Mouse (Mus musculus) lung, embryonic 14.5 days (tissue): ENCODE measurements around the gene Asap2. TPM values are rescaled to one million over a fixed set of nuclear protein-coding genes. Genes with fewer than 3 reads are reported as not detected.
"Not testable (repeated sequence)": the region's sequence is repeated elsewhere in the genome, so short reads cannot be mapped to it uniquely, and the experiment has no call there.

Experiments used
- ATAC-seq: fragments of 200-750 bp; cut with Nextera tagmentation; 2 replicates; pipeline ENCODE4 v1.8.0; 2017; ENCODE audit warnings: mild to moderate bottlenecking, moderate TSS enrichment, moderate library complexity; ENCODE audit not compliant: insufficient read depth
- DNase-seq: peaks from one replicate; pipeline ENCODE4 v3.0.0-alpha.2; 2015
- H3K27ac ChIP-seq: fragments of 300-500 bp; sonication (generic); 2 replicates; pipeline ENCODE4 v1.5.1; 2014; ENCODE audit warnings: low read depth, mild to moderate bottlenecking, moderate library complexity
- H3K27me3 ChIP-seq: fragments of 300-500 bp; sonication (generic); 2 replicates; pipeline ENCODE4 v1.6.1; 2014; ENCODE audit warnings: low read length, control low read depth; ENCODE audit not compliant: insufficient read depth
- H3K36me3 ChIP-seq: fragments of 300-500 bp; sonication (generic); 2 replicates; pipeline ENCODE4 v1.6.1; 2014; ENCODE audit warnings: control low read depth; ENCODE audit not compliant: insufficient read depth
- H3K4me1 ChIP-seq: fragments of 300-500 bp; sonication (generic); 2 replicates; pipeline ENCODE4 v1.6.1; 2014; ENCODE audit warnings: antibody characterized with exemption, control low read depth; ENCODE audit not compliant: insufficient read depth
- H3K4me2 ChIP-seq: fragments of 300-500 bp; sonication (generic); 2 replicates; pipeline ENCODE4 v1.6.1; 2014; ENCODE audit warnings: mild to moderate bottlenecking
- H3K4me3 ChIP-seq: fragments of 300-500 bp; sonication (generic); 2 replicates; pipeline ENCODE4 v1.5.1; 2014; ENCODE audit warnings: low read depth, low read length
- H3K9ac ChIP-seq: fragments of 300-500 bp; sonication (generic); 2 replicates; pipeline ENCODE4 v1.6.1; 2014
- H3K9me3 ChIP-seq: fragments of 300-500 bp; sonication (generic); 2 replicates; pipeline ENCODE4 v1.6.1; 2016; ENCODE audit warnings: low read depth, low read length, control low read depth
- CTCF ChIP-seq: IDR thresholded peaks from 2 replicates; pipeline ENCODE4 v1.5.1; 2016; ENCODE audit warnings: antibody characterized with exemption, low read depth
- WGBS: fragments of 180-500 bp; shearing (Covaris S2); extraction: QIAGEN DNeasy Blood & Tissue Kit; methylation state at CpG from one replicate; pipeline ENCODE4 v1.1.7; 2014; 5-methylcytosine and 5-hydroxymethylcytosine counted together
- polyA plus RNA-seq: library from polyadenylated mRNA; unstranded; fragments of >200 nt; fragmentation: Nextera tagmentation; extraction: Ambion mirVana; gene quantifications from 2 replicates; pipeline ENCODE4 v1.2.1, GENCODE M21; 2014

Asap2 gene
- polyA plus RNA-seq, 1 experiment from 2014 or later: 13.8 TPM

DNA sequence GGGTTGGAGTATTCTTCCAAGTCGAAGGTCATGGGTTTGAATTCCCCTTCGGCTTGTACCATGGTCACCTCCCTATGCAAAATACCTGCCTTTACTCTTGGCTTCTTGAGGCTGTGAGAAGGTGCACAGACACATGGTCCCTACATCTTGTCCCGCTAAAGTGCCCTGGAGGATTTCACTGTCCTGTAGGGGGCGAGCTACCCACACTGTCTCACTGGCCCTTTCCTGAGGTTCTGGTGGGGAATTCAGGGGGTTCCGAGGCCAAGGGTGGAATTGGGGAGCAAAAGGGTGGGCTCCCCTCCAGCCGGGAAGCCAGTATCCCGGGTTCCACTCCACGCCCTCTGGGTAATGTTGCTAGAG lies 120.8 kb downstream of the Asap2 start:
- 2% methylated on average over 8 of the region's 8 CpGs for WGBS

DNA sequence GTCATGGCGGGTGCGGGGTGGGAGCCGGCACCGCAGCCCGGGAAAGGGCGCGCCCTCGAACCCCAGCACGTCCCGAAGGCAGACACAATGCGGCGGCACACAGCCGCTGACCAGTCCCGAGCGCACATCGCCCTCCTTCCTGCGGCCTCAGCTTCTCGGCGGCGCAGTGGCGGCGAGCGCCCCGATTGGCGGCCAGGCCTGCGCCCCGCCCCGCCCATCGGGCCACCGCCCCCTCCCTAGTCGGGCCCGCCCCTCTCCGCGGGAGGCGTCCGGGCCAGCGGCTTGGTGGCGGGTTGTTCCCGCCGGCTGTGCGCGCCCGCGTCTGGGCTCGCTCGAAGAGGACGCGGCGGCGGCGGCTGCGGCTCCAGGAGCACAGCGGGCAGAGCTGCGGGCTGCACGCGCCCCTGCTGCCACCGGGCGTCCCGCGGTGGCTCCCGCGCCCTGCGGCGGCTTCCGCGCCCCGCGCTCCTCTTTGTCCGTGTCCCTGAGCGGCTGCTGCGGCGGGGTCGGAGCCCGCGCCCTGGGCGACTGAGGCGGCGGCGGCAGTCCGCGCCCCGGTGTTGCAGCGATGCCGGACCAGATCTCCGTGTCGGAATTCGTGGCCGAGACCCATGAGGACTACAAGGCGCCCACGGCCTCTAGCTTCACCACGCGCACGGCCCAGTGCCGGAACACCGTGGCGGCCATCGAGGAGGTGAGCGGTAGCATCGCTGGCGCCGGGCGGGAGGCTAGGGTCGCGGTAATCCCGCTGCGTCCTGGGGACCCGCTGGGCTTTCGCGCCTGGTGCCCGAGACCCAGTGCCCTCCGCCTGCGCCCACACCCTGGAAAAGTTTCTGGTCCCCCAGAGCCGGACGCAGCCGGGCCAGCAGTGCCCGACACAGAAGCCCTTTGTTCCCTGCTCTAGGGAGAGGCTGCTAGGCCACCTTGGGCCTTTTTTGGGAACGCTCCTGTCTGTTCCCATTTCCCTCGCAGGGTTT lies 121.5 kb downstream of the Asap2 start:
- under 1% methylated on average over 99 of the region's 118 CpGs for WGBS
- H3K27ac ChIP-seq: peak overlapping the region; percentile 60; the same call in 1 of the 2 replicates
- no peaks in the 10 kb centered on the region for H3K27me3 ChIP-seq
- H3K4me3 ChIP-seq: peak overlapping the region; percentile 67
- no peaks in the 10 kb centered on the region for H3K9me3 ChIP-seq
- H3K4me1 ChIP-seq: no peaks in the 10 kb centered on the region
- ATAC-seq: peak; percentile 100
- no peaks in the 10 kb centered on the region for H3K36me3 ChIP-seq
- H3K9ac ChIP-seq: peak overlapping the region; percentile 76
- peak overlapping the region; percentile 79 for H3K4me2 ChIP-seq
- TF ChIP-seq CTCF: no peak
- peak; percentile 93 for DNase-seq

More for the DNA sequence above, 120.8 kb downstream of the Asap2 start:
- H3K27ac ChIP-seq, H3K9me3 ChIP-seq, H3K4me1 ChIP-seq, DNase-seq, H3K27me3 ChIP-seq, H3K36me3 ChIP-seq: not testable (repeated sequence)
- peak; percentile 71 for ATAC-seq
- H3K4me2 ChIP-seq: peak overlapping the region; percentile 79
- H3K4me3 ChIP-seq: peak overlapping the region; percentile 67
- peak overlapping the region; percentile 76 for H3K9ac ChIP-seq
- TF ChIP-seq CTCF: peak; percentile 68

DNA sequence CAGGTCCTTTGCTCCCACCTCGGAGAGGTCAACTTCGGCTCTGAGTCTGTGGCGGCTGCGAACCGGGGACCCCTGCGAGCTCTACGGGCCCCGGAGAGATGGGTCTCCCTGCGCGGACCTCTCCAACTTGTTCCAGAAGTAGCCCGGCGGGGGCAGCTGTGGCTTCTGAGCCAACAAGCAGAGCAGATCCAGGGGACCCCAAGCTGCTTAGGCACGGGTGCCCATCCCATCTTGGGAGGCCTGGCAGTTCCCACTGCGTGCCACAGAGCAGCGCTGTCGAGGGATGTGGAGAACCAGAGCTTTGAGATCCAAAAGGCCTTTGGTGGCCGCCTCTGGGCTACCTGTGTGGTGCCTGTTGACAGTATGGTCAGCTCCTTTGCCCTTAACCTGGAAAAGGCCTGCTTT lies 122.2 kb downstream of the Asap2 start:
- 1% methylated on average over 17 of the region's 17 CpGs for WGBS
- H3K9me3 ChIP-seq: no peaks in the 10 kb centered on the region
- ATAC-seq (peak; percentile 45), DNase-seq (peak; percentile 85)
- peak overlapping the region; percentile 60; the same call in 1 of the 2 replicates for H3K27ac ChIP-seq
- H3K9ac ChIP-seq: peak overlapping the region; percentile 76
- peak overlapping the region; percentile 79 for H3K4me2 ChIP-seq
- H3K27me3 ChIP-seq: no peaks in the 10 kb centered on the region
- H3K36me3 ChIP-seq: no peaks in the 10 kb centered on the region
- TF ChIP-seq CTCF: peak; percentile 71
- H3K4me3 ChIP-seq: peak overlapping the region; percentile 67
- H3K4me1 ChIP-seq: no peaks in the 10 kb centered on the region

DNA sequence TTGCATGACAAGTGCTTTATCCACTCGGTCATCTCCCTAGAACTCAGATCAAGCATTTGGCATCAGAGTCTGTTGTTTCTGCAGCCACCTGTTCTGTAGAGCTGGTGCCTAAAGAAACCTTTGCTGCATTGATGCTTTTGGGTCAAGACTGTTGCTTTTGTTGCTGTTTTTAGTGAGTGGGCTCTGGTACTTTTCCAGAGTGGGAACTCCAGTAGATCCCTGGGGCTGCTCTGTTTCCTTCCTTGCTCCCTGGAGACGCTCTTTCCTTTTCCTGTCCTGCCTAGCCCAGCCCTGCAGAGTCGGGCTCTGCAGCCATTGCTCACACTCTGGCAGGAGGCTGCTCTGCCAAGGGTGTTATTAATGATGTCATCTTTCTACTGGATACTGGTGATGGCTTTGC lies 129.2 kb downstream of the Asap2 start:
- ATAC-seq (peak; percentile 21; the same call in 1 of the 2 replicates), DNase-seq (peak; percentile 29)
- H3K36me3 ChIP-seq: no peaks in the 10 kb centered on the region
- H3K4me1 ChIP-seq: no peaks in the 10 kb centered on the region
- H3K4me2 ChIP-seq: no peak overlapping the region
- H3K4me3 ChIP-seq: no peak overlapping the region
- no peaks in the 10 kb centered on the region for H3K27me3 ChIP-seq
- H3K9ac ChIP-seq: no peak overlapping the region
- no peak for TF ChIP-seq CTCF
- 0 out of 2 replicates have a peak overlapping the region, but pooled peaks have one; percentile 18 for H3K27ac ChIP-seq
- 48% methylated on average over 3 of the region's 3 CpGs for WGBS
- H3K9me3 ChIP-seq: no peaks in the 10 kb centered on the region

DNA sequence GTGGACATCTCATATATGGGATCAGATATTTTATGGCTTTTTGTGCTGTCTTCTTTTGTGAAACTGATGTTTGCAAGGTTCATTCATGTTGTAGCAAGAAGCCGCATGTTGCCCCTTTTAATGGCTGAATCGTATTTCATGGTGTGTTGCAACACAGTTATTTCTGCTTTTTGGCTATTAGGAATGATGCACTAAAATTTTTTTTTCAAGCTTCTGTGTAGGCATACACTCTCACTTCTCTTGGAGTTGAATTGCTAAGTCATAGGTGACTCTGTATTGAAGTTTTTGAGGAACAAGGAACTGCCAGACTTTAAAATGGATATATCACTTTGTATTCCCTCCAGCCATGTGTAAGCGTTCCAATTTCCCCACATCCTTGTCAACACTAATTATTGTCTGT lies 132.6 kb downstream of the Asap2 start:
- no peaks in the 10 kb centered on the region for H3K27me3 ChIP-seq
- H3K36me3 ChIP-seq: no peaks in the 10 kb centered on the region
- WGBS: 76% methylated on average over 3 of the region's 3 CpGs

DNA sequence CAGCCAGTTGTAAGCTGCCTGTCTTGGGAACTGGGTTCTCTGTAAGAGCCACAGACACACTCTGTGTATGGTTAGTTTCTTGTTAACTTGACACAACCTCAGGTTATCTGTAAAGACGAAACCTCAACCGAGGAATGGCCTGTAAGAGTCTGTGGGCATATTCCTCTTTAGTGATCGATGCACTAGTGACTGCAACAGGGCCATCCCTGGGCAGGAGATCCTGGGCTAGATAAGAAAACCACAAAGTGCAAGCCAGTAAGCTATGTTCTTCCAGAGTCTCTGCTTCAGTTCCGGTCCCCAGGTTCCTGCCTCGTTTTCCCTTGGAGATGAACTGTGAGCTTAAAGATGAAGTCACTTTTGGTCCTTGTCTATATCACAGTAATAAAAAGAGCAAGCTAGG lies 133.4 kb downstream of the Asap2 start:
- Histone ChIP-seq H3K4me3 (no peak overlapping the region), H3K4me1 (0 out of 2 replicates have a peak, but pooled peaks cover 3% of the 10 kb centered on the region), H3K27ac (no peak overlapping the region), H3K4me2 (no peak overlapping the region), H3K27me3 (no peaks in the 10 kb centered on the region), H3K9ac (no peak overlapping the region), H3K36me3 (no peaks in the 10 kb centered on the region), H3K9me3 (no peaks in the 10 kb centered on the region)
- ATAC-seq (no peak), DNase-seq (no peak)
- no peak for TF ChIP-seq CTCF
- 57% methylated on average over 5 of the region's 5 CpGs for WGBS

More for the DNA sequence above, 132.6 kb downstream of the Asap2 start:
- no peak for ATAC-seq
- Histone ChIP-seq H3K4me1 (0 out of 2 replicates have a peak, but pooled peaks cover 3% of the 10 kb centered on the region), H3K27ac (no peak overlapping the region), H3K9me3 (no peaks in the 10 kb centered on the region), H3K9ac (no peak overlapping the region), H3K4me2 (no peak overlapping the region), H3K4me3 (no peak overlapping the region)
- TF ChIP-seq CTCF: no peak
- DNase-seq: no peak

DNA sequence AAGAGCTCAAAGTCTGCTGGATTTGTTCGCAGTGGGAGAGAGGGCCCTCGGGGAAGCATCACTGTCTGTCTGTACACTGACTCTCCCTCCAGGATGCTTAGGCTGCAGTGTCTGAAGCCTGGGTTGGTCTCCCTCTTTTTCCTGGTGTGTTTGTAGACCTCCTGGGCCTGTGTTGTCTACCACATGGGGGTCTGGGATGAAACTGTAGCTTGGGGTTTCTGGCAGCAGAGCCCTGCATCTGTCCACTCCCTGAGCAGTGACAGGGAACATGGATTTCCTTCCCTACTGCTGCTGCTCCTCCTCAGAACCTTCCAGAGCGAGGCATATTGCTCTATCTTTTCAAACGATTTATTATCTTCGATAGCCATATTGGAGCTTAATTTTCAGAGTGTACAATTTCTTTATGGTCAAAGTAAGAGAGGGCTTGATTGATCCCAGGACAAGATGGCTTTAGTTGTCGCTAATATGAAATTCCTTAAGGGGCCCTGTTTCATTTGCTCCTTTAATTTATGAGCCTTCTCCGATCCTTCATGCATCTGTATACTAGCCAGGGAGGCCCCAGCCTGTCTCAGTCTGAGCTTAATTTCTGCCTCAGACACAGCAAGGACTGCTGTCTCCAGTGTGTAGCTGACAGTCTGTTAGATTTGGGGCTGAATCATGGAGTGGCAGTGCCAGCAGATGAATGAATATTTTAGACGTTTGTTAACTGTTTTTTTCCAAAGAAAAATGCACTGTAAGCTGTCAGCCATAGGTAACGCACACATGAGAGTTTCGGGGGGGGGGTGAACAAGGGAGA lies 135.6 kb downstream of the Asap2 start:
- no peak for DNase-seq
- TF ChIP-seq CTCF: no peak
- H3K9ac ChIP-seq: no peak overlapping the region
- no peaks in the 10 kb centered on the region for H3K9me3 ChIP-seq
- H3K27ac ChIP-seq: no peak overlapping the region
- H3K4me1 ChIP-seq: 0 out of 2 replicates have a peak, but pooled peaks cover 3% of the 10 kb centered on the region
- no peak for ATAC-seq
- H3K4me3 ChIP-seq: no peak overlapping the region
- WGBS: 43% methylated on average over 10 of the region's 10 CpGs
- H3K27me3 ChIP-seq: no peaks in the 10 kb centered on the region
- H3K4me2 ChIP-seq: no peak overlapping the region
- no peaks in the 10 kb centered on the region for H3K36me3 ChIP-seq
